Mouse (Mus musculus): ENCODE results near the gene Dmc1. TPM values are rescaled to one million over a fixed set of nuclear protein-coding genes. Genes with fewer than 3 reads are reported as not detected.

Dmc1 gene
- polyA plus RNA-seq, 1 experiment from 2014 or later = 0.75 TPM

DNA sequence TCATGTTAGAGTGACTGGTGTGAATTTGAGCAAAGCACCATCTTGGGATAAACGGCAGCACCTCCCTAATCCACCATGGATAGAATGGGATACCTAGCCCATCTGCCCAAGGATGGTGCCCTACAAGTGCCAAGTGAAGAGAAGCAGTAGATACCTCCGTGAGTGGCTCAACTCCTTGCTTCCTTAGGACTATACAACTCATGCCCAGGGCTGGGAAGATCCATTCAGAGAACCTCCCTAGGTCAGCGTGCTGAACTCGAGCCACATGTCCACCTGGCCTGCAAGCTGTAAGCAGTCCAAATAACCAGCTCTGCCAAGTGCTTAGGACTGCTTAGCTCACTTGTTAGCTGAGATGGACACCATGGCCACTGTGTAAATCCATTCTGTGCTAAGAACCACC lies 77.7 kb downstream of the Dmc1 start:
- DNase-seq = peak; percentile 17
- WGBS = 90% methylated on average over 4 of the region's 4 CpGs

DNA sequence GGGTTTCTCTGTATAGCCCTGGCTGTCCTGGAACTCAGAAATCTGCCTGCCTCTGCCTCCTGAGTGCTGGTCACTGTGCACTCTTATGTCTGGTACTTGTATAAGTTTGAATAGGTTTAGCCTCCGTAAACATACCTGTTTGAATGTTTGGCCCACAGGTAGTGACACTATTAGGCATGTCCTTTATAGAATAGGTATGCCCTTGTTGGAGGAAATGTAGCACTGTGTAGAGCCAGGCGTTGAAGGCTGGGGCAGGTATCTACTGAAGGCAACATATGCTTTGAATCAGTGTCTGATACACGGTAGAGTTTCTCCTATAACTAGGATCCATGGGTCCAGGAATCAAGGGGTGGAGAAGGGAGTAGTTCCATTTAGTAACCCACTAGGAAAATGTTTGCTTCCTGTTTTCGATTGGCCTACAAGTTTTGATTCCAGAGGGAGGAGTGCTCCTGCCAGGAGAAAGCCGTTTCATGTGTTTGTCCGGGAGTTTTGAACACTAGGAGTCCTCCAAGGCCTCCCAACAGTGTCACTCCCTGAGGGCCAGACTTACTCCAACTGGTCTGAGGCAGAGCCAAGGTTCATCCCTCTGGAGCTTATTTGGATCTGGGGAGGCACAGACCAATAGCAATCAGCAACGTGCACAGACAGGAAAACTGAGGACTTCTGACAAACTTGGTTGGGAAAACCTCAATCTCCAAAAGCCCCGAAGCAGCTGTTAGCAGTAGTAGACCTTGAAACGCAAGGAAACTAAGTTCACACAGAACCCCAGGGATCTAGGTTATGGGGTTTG lies 78.7 kb downstream of the Dmc1 start:
- Histone ChIP-seq H3K4me1 (ENCODE audit: control insufficient read depth, insufficient read depth, low read length) (no peaks in the 10 kb centered on the region), H3K4me2 (ENCODE audit: low read length) (no peak overlapping the region), H3K4me3 (replicated peaks; ENCODE audit: low read depth, low read length) (no peak overlapping the region), H3K9ac (replicated peaks; ENCODE audit: low read length) (no peak overlapping the region), H3K27me3 (ENCODE audit: control insufficient read depth, insufficient read depth, low read length) (no peaks in the 10 kb centered on the region), H3K9me3 (ENCODE audit: control insufficient read depth, low read length) (no peaks in the 10 kb centered on the region), H3K27ac (replicated peaks; ENCODE audit: low read depth, low read length) (no peak overlapping the region), H3K36me3 (ENCODE audit: control insufficient read depth, insufficient read depth, low read length) (peaks cover 53% of the 10 kb centered on the region)
- no peak for ATAC-seq (ENCODE audit: low FRiP score, low TSS enrichment)
- peak; percentile 18 for DNase-seq
- WGBS = 69% methylated on average over 9 of the region's 9 CpGs

More for the DNA sequence above, 77.7 kb downstream of the Dmc1 start:
- H3K27me3 ChIP-seq (ENCODE audit: control insufficient read depth, insufficient read depth, low read length) = no peaks in the 10 kb centered on the region
- no peak overlapping the region for H3K4me3 ChIP-seq (replicated peaks; ENCODE audit: low read depth, low read length)
- no peak overlapping the region for H3K27ac ChIP-seq (replicated peaks; ENCODE audit: low read depth, low read length)
- peaks cover 64% of the 10 kb centered on the region for H3K36me3 ChIP-seq (ENCODE audit: control insufficient read depth, insufficient read depth, low read length)
- no peak overlapping the region for H3K4me2 ChIP-seq (ENCODE audit: low read length)
- ATAC-seq (ENCODE audit: low FRiP score, low TSS enrichment) = no peak
- H3K4me1 ChIP-seq (ENCODE audit: control insufficient read depth, insufficient read depth, low read length) = no peaks in the 10 kb centered on the region
- no peak overlapping the region for H3K9ac ChIP-seq (replicated peaks; ENCODE audit: low read length)
- no peaks in the 10 kb centered on the region for H3K9me3 ChIP-seq (ENCODE audit: control insufficient read depth, low read length)

DNA sequence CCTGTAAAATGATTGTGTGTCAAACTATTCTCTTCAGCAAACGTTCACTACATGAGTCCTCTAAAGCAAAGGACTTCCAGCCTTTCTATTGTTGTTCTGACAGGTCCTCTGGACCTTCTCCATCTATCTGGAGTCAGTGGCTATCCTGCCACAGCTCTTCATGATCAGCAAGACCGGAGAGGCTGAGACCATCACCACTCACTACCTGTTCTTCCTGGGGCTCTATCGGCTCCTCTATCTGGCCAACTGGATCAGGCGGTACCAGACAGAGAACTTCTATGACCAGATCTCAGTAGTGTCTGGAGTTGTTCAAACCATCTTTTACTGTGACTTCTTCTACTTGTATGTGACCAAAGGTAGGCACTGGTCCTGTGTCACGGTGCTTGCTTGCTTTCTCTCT lies 79.3 kb downstream of the Dmc1 start:
- no peak for ATAC-seq (ENCODE audit: low FRiP score, low TSS enrichment)
- H3K27ac ChIP-seq (replicated peaks; ENCODE audit: low read depth, low read length) = no peak overlapping the region
- no peaks in the 10 kb centered on the region for H3K4me1 ChIP-seq (ENCODE audit: control insufficient read depth, insufficient read depth, low read length)
- DNase-seq = no peak
- H3K36me3 ChIP-seq (ENCODE audit: control insufficient read depth, insufficient read depth, low read length) = peaks cover 47% of the 10 kb centered on the region
- no peak overlapping the region for H3K4me3 ChIP-seq (replicated peaks; ENCODE audit: low read depth, low read length)
- no peak overlapping the region for H3K9ac ChIP-seq (replicated peaks; ENCODE audit: low read length)
- H3K9me3 ChIP-seq (ENCODE audit: control insufficient read depth, low read length) = no peaks in the 10 kb centered on the region
- no peak overlapping the region for H3K4me2 ChIP-seq (ENCODE audit: low read length)
- WGBS = 85% methylated on average over 5 of the region's 5 CpGs
- no peaks in the 10 kb centered on the region for H3K27me3 ChIP-seq (ENCODE audit: control insufficient read depth, insufficient read depth, low read length)

DNA sequence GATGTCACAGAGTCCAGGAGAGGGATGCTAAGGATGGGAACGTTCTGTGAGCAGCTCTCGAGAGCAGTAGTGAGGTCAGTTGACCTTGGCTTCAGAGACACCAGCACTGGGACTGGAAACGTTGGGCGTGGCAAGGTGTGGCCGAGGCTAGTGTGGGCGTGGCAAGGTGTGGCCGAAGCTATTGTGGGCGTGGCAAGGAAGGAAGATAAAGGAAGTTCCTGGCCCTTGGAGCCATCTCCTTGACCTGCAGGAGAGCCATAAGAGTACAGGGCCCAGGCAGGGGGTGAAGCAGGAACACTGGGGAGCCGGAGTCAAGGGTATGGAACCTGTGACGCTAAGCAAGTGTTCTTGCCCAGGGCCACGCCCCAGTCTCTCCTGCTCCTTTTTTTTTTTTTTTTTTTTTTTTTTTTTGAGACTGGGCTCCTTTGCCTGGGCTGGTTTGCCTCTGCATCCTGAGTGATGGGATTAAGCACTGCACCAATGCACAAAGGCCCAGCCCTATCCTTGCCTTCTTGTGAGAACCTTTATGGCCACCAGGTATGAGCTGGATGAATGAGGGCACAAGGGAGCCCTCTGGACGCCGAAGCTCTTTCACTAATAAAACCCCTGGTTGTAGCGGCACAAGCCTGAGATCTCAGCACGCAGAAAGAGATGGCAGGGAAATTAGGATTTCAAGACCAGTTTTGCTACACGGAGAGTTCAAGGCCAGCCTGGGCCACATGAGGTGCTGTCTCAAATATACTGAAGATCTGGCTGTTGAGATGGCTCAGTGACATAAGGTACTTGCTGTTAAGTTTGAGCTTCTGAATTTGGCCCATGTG lies 85.3 kb downstream of the Dmc1 start:
- ATAC-seq (ENCODE audit: low FRiP score, low TSS enrichment) = no peak
- no peak for DNase-seq
- H3K27me3 ChIP-seq (ENCODE audit: control insufficient read depth, insufficient read depth, low read length) = peaks cover 35% of the 10 kb centered on the region; the same call in 1 of the 2 replicates
- H3K4me3 ChIP-seq (replicated peaks; ENCODE audit: low read depth, low read length) = no peak overlapping the region
- H3K9me3 ChIP-seq (ENCODE audit: control insufficient read depth, low read length) = no peaks in the 10 kb centered on the region
- H3K4me2 ChIP-seq (ENCODE audit: low read length) = no peak overlapping the region
- peaks cover 12% of the 10 kb centered on the region for H3K4me1 ChIP-seq (ENCODE audit: control insufficient read depth, insufficient read depth, low read length)
- no peaks in the 10 kb centered on the region for H3K36me3 ChIP-seq (ENCODE audit: control insufficient read depth, insufficient read depth, low read length)
- no peak overlapping the region for H3K9ac ChIP-seq (replicated peaks; ENCODE audit: low read length)
- whole genome bisulfite sequencing = 50% methylated on average over 16 of the region's 16 CpGs
- no peak overlapping the region for H3K27ac ChIP-seq (replicated peaks; ENCODE audit: low read depth, low read length)

DNA sequence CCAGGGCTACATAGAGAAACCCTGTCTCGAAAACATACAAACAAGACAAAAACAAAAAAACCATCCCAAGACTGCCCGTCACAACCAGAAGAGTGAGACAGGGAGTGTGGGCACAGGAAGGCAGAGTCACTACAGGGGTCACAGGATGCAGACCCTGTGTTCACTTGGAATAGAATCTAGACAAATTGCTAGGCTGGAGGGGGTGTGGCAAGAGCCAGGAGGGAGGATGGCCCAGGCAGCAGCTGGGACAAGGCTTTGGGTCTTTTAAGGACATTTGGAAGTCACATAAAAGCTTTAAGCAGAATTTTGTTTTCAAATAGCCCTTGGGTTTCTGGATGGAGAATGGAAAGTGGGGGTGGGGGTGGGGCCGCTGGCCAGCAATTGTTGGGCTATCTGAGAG lies 86.3 kb downstream of the Dmc1 start:
- Histone ChIP-seq H3K27ac (replicated peaks; ENCODE audit: low read depth, low read length) (no peak overlapping the region), H3K9me3 (ENCODE audit: control insufficient read depth, low read length) (no peaks in the 10 kb centered on the region), H3K4me3 (replicated peaks; ENCODE audit: low read depth, low read length) (no peak overlapping the region), H3K4me1 (ENCODE audit: control insufficient read depth, insufficient read depth, low read length) (peaks cover 12% of the 10 kb centered on the region), H3K4me2 (ENCODE audit: low read length) (no peak overlapping the region), H3K36me3 (ENCODE audit: control insufficient read depth, insufficient read depth, low read length) (no peaks in the 10 kb centered on the region), H3K27me3 (ENCODE audit: control insufficient read depth, insufficient read depth, low read length) (peaks cover 45% of the 10 kb centered on the region), H3K9ac (replicated peaks; ENCODE audit: low read length) (no peak overlapping the region)
- DNase-seq = no peak
- ATAC-seq (ENCODE audit: low FRiP score, low TSS enrichment) = no peak
- 83% methylated on average over 3 of the region's 3 CpGs for WGBS

DNA sequence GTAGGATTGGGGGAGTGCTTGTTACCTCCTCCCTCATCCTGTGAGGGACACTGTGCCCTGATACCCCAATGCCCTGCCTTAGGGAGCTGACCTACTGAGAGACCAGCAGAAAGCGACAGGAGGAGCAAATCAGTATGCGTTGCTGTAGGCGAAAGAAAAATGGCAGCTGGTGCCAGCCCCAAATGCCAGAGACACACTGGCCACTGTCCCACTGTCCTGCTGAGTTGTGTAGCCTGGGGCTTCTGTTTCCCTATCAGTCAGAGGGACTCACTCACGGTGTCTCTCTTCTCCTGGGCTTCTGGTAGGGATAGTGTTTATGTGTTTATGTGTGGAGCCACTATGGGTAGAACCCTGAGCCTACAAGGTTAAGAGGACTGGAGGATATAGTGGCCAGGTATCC lies 87.2 kb downstream of the Dmc1 start:
- Histone ChIP-seq H3K36me3 (ENCODE audit: control insufficient read depth, insufficient read depth, low read length) (no peaks in the 10 kb centered on the region), H3K27ac (replicated peaks; ENCODE audit: low read depth, low read length) (no peak overlapping the region), H3K9me3 (ENCODE audit: control insufficient read depth, low read length) (no peaks in the 10 kb centered on the region), H3K4me2 (ENCODE audit: low read length) (no peak overlapping the region), H3K27me3 (ENCODE audit: control insufficient read depth, insufficient read depth, low read length) (peaks cover 50% of the 10 kb centered on the region), H3K4me3 (replicated peaks; ENCODE audit: low read depth, low read length) (no peak overlapping the region), H3K9ac (replicated peaks; ENCODE audit: low read length) (no peak overlapping the region), H3K4me1 (ENCODE audit: control insufficient read depth, insufficient read depth, low read length) (peaks cover 12% of the 10 kb centered on the region)
- DNase-seq = no peak
- 69% methylated on average over 4 of the region's 4 CpGs for WGBS
- ATAC-seq (ENCODE audit: low FRiP score, low TSS enrichment) = no peak

DNA sequence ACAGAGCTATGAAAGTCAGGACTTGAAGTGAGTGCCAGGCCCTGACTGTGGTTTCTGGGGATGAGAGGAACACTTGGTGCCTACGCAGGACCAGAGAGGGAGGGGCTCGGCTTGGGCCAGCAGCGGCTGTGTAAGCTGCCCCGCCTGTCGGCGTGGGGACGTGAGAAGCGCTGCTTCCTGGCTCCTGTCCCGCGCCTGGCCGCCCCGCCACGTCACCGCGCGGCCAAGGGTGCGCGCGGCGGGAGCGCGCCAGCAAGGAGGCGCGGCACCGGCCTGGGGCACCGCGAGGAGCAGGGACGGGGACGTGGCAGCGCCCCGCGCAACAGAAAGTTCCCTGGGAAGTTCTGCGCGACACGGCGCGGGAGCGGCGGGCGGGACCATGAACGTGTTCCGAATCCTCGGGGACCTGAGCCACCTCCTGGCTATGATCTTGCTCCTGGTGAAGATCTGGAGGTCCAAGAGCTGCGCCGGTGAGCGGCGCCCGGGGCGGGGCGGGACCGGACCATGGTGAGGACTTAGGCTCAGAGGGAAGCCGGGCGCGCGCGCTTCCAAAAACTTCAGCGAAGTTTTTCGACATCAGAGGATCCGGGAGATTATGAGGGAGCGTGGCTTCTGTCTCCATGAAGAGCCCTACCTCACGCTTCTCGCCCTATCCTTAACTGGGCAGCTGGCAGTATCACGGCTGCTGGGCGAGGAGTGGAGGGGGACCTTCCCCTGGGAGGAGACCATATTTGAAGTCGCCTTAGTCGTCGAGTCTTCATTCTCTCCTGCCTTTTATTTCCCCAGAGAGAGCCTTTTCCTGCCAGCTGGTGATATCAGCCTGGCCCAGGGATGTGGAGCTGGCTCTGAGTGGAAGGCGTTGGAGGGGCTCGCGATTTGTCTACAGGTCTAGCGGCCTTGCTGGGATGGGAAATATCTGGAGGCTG lies 88.5 kb downstream of the Dmc1 start, which contains the start of gene Kdelr3:
Gene Kdelr3, plus strand, starts transcription at position 241 of the 926 bp plus-strand sequence.
- DNase-seq (peak; percentile 65), ATAC-seq (ENCODE audit: low FRiP score, low TSS enrichment) (no peak)
- Histone ChIP-seq H3K9me3 (ENCODE audit: control insufficient read depth, low read length) (no peaks in the 10 kb centered on the region), H3K4me2 (ENCODE audit: low read length) (peak within 1 kb of the TSS; percentile 73), H3K36me3 (ENCODE audit: control insufficient read depth, insufficient read depth, low read length) (no peaks in the 10 kb centered on the region), H3K27me3 (ENCODE audit: control insufficient read depth, insufficient read depth, low read length) (peaks cover 57% of the 10 kb centered on the region), H3K4me3 (replicated peaks; ENCODE audit: low read depth, low read length) (peak within 1 kb of the TSS; percentile 41), H3K4me1 (ENCODE audit: control insufficient read depth, insufficient read depth, low read length) (peaks cover 17% of the 10 kb centered on the region), H3K27ac (replicated peaks; ENCODE audit: low read depth, low read length) (no peak within 1 kb of the TSS), H3K9ac (replicated peaks; ENCODE audit: low read length) (peak within 1 kb of the TSS; percentile 44)
- WGBS = under 1% methylated on average over 71 of the region's 71 CpGs

DNA sequence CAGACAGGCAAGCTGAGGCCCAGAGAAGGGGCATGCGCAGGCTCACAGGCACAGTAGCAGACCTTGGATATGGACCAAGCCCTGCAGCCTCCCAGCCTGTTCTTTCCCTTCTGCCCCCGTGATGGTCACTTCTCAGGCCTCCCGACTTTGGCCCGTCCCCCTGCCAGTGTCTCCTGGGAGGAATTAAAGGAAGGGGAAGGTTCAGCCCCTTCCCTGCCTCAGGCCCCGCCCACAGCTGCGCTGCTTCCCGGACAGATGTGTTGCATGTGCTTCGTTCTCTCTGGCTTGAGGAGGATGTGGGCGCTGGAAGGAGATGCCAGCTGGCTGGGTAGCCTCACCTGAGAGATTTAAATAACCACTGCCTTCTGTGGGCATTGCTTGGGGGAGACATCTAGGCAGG lies 91.0 kb downstream of the Dmc1 start:
- peaks cover 75% of the 10 kb centered on the region for H3K27me3 ChIP-seq (ENCODE audit: control insufficient read depth, insufficient read depth, low read length)
- DNase-seq (no peak), ATAC-seq (ENCODE audit: low FRiP score, low TSS enrichment) (no peak)
- H3K36me3 ChIP-seq (ENCODE audit: control insufficient read depth, insufficient read depth, low read length) = no peaks in the 10 kb centered on the region
- no peak overlapping the region for H3K9ac ChIP-seq (replicated peaks; ENCODE audit: low read length)
- peaks cover 22% of the 10 kb centered on the region for H3K4me1 ChIP-seq (ENCODE audit: control insufficient read depth, insufficient read depth, low read length)
- no peak overlapping the region for H3K4me2 ChIP-seq (ENCODE audit: low read length)
- no peaks in the 10 kb centered on the region for H3K9me3 ChIP-seq (ENCODE audit: control insufficient read depth, low read length)
- no peak overlapping the region for H3K27ac ChIP-seq (replicated peaks; ENCODE audit: low read depth, low read length)
- H3K4me3 ChIP-seq (replicated peaks; ENCODE audit: low read depth, low read length) = no peak overlapping the region
- WGBS = 12% methylated on average over 9 of the region's 9 CpGs

All from midbrain, embryonic 14.5 days (tissue).